11 mouse cellular contexts compared by ENCODE assay signal in the genomic region with DNA sequence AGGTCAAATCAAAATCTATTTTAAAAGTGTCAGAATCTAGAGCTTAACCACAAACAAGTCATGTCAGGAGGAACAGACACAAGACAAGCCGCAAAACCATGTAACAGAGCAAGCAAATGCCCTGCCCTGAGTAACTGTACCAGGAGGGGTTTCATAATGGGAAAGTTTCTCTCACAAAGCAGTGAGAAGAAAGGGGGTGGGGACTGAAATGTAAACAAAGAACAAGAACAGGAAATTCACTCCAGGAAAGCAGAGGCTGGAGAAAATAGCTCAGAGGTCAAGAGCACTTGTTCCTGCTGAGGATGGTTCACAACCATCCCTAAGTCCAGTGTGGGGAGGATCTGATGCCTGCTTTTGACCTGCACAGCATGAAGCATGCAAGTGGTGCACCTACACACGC. TPM values are rescaled to one million over a fixed set of nuclear protein-coding genes. Genes with fewer than 3 reads are reported as not detected.
DNase-seq lines count a peak whose midpoint lies in the region; ATAC-seq lines count a peak whose summit lies in the region.
"Had no signal": no experiment of that assay in that cellular context is flagged by ENCODE, and none has a peak within 500 bp of the region (broad histone marks: within the 10 kb centered on the region; RNA-seq: fewer than 3 reads in every experiment).

No protein-coding gene starts in this region.

- no peak overlapping the region for H3K9ac ChIP-seq in kidney, embryonic 15.5 days
- H3K9ac ChIP-seq in embryonic facial prominence, embryonic 14.5 days (ENCODE audit: low read depth, low read length): no peak overlapping the region
- H3K9ac ChIP-seq in hindbrain, embryonic 13.5 days: no peak overlapping the region
- H3K9ac ChIP-seq: liver, embryonic 12.5 days had no signal

- 78% methylated on average over 2 of the region's 2 CpGs for WGBS in kidney, embryonic 15.5 days
- WGBS in embryonic facial prominence, embryonic 14.5 days: 63% methylated on average over 2 of the region's 2 CpGs
- WGBS in hindbrain, embryonic 13.5 days: 64% methylated on average over 2 of the region's 2 CpGs

- H3K27ac ChIP-seq in kidney, embryonic 15.5 days: peak overlapping the region; percentile 18; the same call in 1 of the 2 replicates
- H3K27ac ChIP-seq in embryonic facial prominence, embryonic 14.5 days (replicated peaks; ENCODE audit: low read depth, low read length): no peak overlapping the region
- no peak overlapping the region for H3K27ac ChIP-seq in hindbrain, embryonic 13.5 days
- H3K27ac ChIP-seq: liver, embryonic 12.5 days had no signal

- peaks cover 21% of the 10 kb centered on the region; the same call in 1 of the 2 replicates for H3K36me3 ChIP-seq in kidney, embryonic 15.5 days
- peaks cover 14% of the 10 kb centered on the region; the same call in 1 of the 2 replicates for H3K36me3 ChIP-seq in embryonic facial prominence, embryonic 14.5 days (ENCODE audit: control insufficient read depth, insufficient read depth, low read length)
- peaks cover 22% of the 10 kb centered on the region for H3K36me3 ChIP-seq in hindbrain, embryonic 13.5 days

- H3K4me2 ChIP-seq in kidney, embryonic 15.5 days: no peak overlapping the region
- H3K4me2 ChIP-seq in embryonic facial prominence, embryonic 14.5 days (ENCODE audit: low read depth, low read length): no peak overlapping the region
- H3K4me2 ChIP-seq in hindbrain, embryonic 13.5 days: no peak overlapping the region
- H3K4me2 ChIP-seq: liver, embryonic 12.5 days had no signal

- no peaks in the 10 kb centered on the region for H3K9me3 ChIP-seq in kidney, embryonic 15.5 days (replicated peaks)
- no peaks in the 10 kb centered on the region for H3K9me3 ChIP-seq in embryonic facial prominence, embryonic 14.5 days (ENCODE audit: control insufficient read depth, low read length)
- no peaks in the 10 kb centered on the region for H3K9me3 ChIP-seq in hindbrain, embryonic 13.5 days
- H3K9me3 ChIP-seq: liver, embryonic 12.5 days had no signal

- H3K4me3 ChIP-seq in kidney, embryonic 15.5 days (replicated peaks): no peak overlapping the region
- no peak overlapping the region for H3K4me3 ChIP-seq in embryonic facial prominence, embryonic 14.5 days (ENCODE audit: low read depth, low read length)
- H3K4me3 ChIP-seq in hindbrain, embryonic 13.5 days: no peak overlapping the region
- H3K4me3 ChIP-seq: liver, embryonic 12.5 days had no signal

- peaks cover 26% of the 10 kb centered on the region for H3K4me1 ChIP-seq in kidney, embryonic 15.5 days
- H3K4me1 ChIP-seq in embryonic facial prominence, embryonic 14.5 days (ENCODE audit: control insufficient read depth, insufficient read depth, low read length): peaks cover 9% of the 10 kb centered on the region; the same call in 1 of the 2 replicates
- peaks cover 16% of the 10 kb centered on the region for H3K4me1 ChIP-seq in hindbrain, embryonic 13.5 days (replicated peaks)

- no peak for DNase-seq in kidney, postnatal 14 days
- peak; percentile 56 for DNase-seq in ES-CJ7 (ENCODE audit: low read depth, low spot score)
- DNase-seq in embryonic facial prominence, embryonic 14.5 days (ENCODE audit: low spot score): peak; percentile 41
- no peak for DNase-seq in retina, postnatal 1 day
- DNase-seq in cerebellum, adult 9-10 months: no peak
- DNase-seq: layer of hippocampus, postnatal 36 days had no signal

- no peaks in the 10 kb centered on the region for H3K27me3 ChIP-seq in kidney, embryonic 15.5 days
- no peaks in the 10 kb centered on the region for H3K27me3 ChIP-seq in embryonic facial prominence, embryonic 14.5 days (replicated peaks; ENCODE audit: control insufficient read depth, insufficient read depth, low read length)
- no peaks in the 10 kb centered on the region for H3K27me3 ChIP-seq in hindbrain, embryonic 13.5 days
- H3K27me3 ChIP-seq: liver, embryonic 12.5 days had no signal

- ATAC-seq in kidney, embryonic 15.5 days (replicated peaks; ENCODE audit: low FRiP score): no peak
- no peak for ATAC-seq in embryonic facial prominence, embryonic 14.5 days (ENCODE audit: low read depth)
- ATAC-seq in megakaryocyte progenitor cell, adult 5-6 weeks (replicated peaks; ENCODE audit: poor library complexity): peak; percentile 48; the same call in 1 of the 2 replicates
- ATAC-seq in hindbrain, embryonic 13.5 days (ENCODE audit: low FRiP score): no peak
- ATAC-seq: forebrain, embryonic 14.5 days; liver, embryonic 12.5 days had no signal

RNA-seq across cellular contexts. Expression of gene Tmem131, which starts 59.7 kb away (rescaled TPM):
- polyA plus RNA-seq in kidney, embryonic 15.5 days (2015; fragmentation: Nextera tagmentation; extraction: Ambion mirVana): 12.3 TPM in 2 replicates
- polyA plus RNA-seq in embryonic facial prominence, embryonic 14.5 days (2014; fragmentation: Nextera tagmentation; extraction: Ambion mirVana): 21.3 and 22.4 TPM in 2 replicates
- 48.5 and 52.7 TPM in 2 replicates for total RNA-seq in megakaryocyte progenitor cell, adult 5-6 weeks (2015)
- 13.5 and 16.6 TPM in 2 replicates for total RNA-seq in megakaryocyte progenitor cell, adult 5-6 weeks (2017)
- 11.6 and 11.7 TPM in 2 replicates for polyA plus RNA-seq in hindbrain, embryonic 13.5 days (2015; fragmentation: Nextera tagmentation; extraction: Ambion mirVana)

Comparison
In these comparisons a context has a peak if more than half of its experiments do, and no peak if none do; other contexts are left out.
1. DNase-seq: peak in ES-CJ7 (single experiment) and embryonic facial prominence, embryonic 14.5 days (single experiment); none in kidney, postnatal 14 days (single experiment), retina, postnatal 1 day (single experiment) and cerebellum, adult 9-10 months (single experiment).